Mouse (Mus musculus) liver, embryonic 14.5 days (tissue): ENCODE measurements around the gene Ap1g2. TPM values are rescaled to one million over a fixed set of nuclear protein-coding genes. Genes with fewer than 3 reads are reported as not detected.

Source experiments
- ATAC-seq: fragments of 200-750 bp; cut with Nextera tagmentation; 2 replicates; pipeline ENCODE4 v1.8.0; 2017; ENCODE audit warnings: moderate number of reproducible peaks, mild to moderate bottlenecking, moderate library complexity; ENCODE audit not compliant: insufficient read depth
- DNase-seq, 3 experiments: peaks; one replicate each; pipeline ENCODE4 v3.0.0-alpha.2; 2012 to 2013; ENCODE audit warnings: low read depth in 3 of 3, low spot score in 3 of 3
- H3K27ac ChIP-seq: fragments of 300-500 bp; sonication (generic); 2 replicates; pipeline ENCODE4 v1.5.1; 2014; ENCODE audit warnings: moderate library complexity, mild to moderate bottlenecking, control low read depth, inconsistent platforms
- H3K27me3 ChIP-seq: fragments of 300-500 bp; sonication (generic); 2 replicates; pipeline ENCODE4 v1.6.1; 2014; ENCODE audit warnings: mild to moderate bottlenecking, low read length, moderate library complexity; ENCODE audit not compliant: control insufficient read depth, insufficient read depth
- H3K36me3 ChIP-seq: fragments of 300-500 bp; sonication (generic); replicated peaks from 2 replicates; pipeline ENCODE4 v1.6.1; 2014; ENCODE audit warnings: low read depth; ENCODE audit not compliant: control insufficient read depth, insufficient read depth
- H3K4me1 ChIP-seq, 2 experiments: fragments of 200-500 bp in 1 of 2; fragments of 300-500 bp in 1 of 2; sonication (generic) in 1 of 2; replicated peaks; 2 replicates each; pipeline ENCODE4 v1.6.1; 2012 to 2014; ENCODE audit warnings: antibody characterized with exemption in 1 of 2, inconsistent platforms in 1 of 2, low read length in 1 of 2; ENCODE audit not compliant: control insufficient read depth in 2 of 2, insufficient read depth in 2 of 2
- H3K4me2 ChIP-seq: fragments of 300-500 bp; sonication (generic); 2 replicates; pipeline ENCODE4 v1.6.1; 2014; ENCODE audit warnings: low read depth, mild to moderate bottlenecking, control low read depth, moderate library complexity
- H3K4me3 ChIP-seq, 2 experiments: fragments of 200-500 bp in 1 of 2; fragments of 300-500 bp in 1 of 2; sonication (generic) in 1 of 2; 2 replicates each; pipeline ENCODE4 v1.5.1; 2012 to 2014; ENCODE audit warnings: low read depth in 2 of 2, low read length in 2 of 2, mild to moderate bottlenecking in 2 of 2, control low read depth in 1 of 2, inconsistent platforms in 1 of 2, moderate library complexity in 1 of 2; ENCODE audit not compliant: insufficient read depth in 1 of 2
- H3K9ac ChIP-seq: fragments of 300-500 bp; sonication (generic); replicated peaks from 2 replicates; pipeline ENCODE4 v1.6.1; 2014; ENCODE audit warnings: mild to moderate bottlenecking, control low read depth, moderate library complexity
- H3K9me3 ChIP-seq: fragments of 300-500 bp; sonication (generic); 2 replicates; pipeline ENCODE4 v1.6.1; 2016; ENCODE audit warnings: low read length, mixed read lengths; ENCODE audit not compliant: control insufficient read depth
- CTCF ChIP-seq: IDR thresholded peaks from 2 replicates; pipeline ENCODE4 v1.5.1; 2016; ENCODE audit warnings: antibody characterized with exemption, low read depth, control low read depth
- EP300 ChIP-seq: IDR thresholded peaks from 2 replicates; pipeline ENCODE4 v1.6.1; 2016; ENCODE audit warnings: antibody characterized with exemption, low read depth
- WGBS: fragments of 180-500 bp; shearing (Covaris S2); extraction: QIAGEN DNeasy Blood & Tissue Kit; methylation state at CpG from one replicate; pipeline ENCODE4 v1.1.7; 2014; ENCODE audit not compliant: insufficient replicate concordance; 5-methylcytosine and 5-hydroxymethylcytosine counted together
- polyA plus RNA-seq, 2 experiments: library from polyadenylated mRNA; depleted of rRNA in 1 of 2; stranded (reverse) in 1 of 2; unstranded in 1 of 2; fragments of >200 nt; fragmentation: Nextera tagmentation in 1 of 2; extraction: Ambion mirVana in 1 of 2; gene quantifications; 2 replicates each; pipeline versions ENCODE4 v1.2.1 to v1.2.3; 2012 to 2014

Gene Ap1g2
- polyA plus RNA-seq, 2 experiments, result 13.4 to 21.2 TPM

DNA sequence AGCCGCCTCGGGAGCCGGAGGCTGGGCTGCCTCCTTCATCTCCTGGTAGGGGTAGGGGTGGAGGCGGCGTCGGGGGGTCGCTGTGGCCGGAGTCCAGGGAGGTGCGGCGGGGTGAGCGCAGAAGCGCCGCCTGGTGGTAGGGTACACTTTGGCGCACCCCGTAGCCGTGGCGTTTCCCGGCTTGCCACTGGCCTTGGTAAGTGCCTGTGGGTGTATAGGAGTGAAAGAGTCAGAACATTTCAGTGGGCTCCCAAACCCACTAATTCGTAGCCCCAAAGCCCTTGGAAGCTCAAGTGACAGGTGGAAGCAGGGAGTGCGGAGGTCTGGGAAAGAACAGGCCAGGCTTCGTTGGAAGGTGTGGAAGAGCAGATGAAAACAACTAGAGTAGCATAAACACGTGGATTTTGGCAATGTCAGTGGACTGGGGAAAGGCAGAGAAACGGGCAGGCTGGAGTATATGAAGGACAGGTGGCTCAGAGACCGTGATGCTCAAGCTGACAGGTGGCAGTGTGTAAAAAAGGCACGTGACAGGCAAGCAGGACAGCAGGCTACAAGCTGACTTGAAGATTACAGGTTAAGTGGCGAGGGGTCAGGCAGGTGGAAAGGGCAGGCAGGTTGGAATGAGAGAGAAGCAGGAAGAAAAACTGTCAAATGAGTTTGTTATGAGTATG is 7.7 kb upstream of the Ap1g2 start:
- Histone ChIP-seq H3K4me1 (no peaks in the 10 kb centered on the region), H3K4me3 (no peak overlapping the region), H3K27ac (no peak overlapping the region), H3K9me3 (no peaks in the 10 kb centered on the region), H3K4me2 (no peak overlapping the region), H3K36me3 (no peaks in the 10 kb centered on the region), H3K9ac (no peak overlapping the region), H3K27me3 (peaks cover 64% of the 10 kb centered on the region)
- TF ChIP-seq EP300, result no peak
- TF ChIP-seq CTCF, result peak; percentile 66
- ATAC-seq, result no peak
- WGBS, result 7% methylated on average over 26 of the region's 26 CpGs
- DNase-seq, result no peak

DNA sequence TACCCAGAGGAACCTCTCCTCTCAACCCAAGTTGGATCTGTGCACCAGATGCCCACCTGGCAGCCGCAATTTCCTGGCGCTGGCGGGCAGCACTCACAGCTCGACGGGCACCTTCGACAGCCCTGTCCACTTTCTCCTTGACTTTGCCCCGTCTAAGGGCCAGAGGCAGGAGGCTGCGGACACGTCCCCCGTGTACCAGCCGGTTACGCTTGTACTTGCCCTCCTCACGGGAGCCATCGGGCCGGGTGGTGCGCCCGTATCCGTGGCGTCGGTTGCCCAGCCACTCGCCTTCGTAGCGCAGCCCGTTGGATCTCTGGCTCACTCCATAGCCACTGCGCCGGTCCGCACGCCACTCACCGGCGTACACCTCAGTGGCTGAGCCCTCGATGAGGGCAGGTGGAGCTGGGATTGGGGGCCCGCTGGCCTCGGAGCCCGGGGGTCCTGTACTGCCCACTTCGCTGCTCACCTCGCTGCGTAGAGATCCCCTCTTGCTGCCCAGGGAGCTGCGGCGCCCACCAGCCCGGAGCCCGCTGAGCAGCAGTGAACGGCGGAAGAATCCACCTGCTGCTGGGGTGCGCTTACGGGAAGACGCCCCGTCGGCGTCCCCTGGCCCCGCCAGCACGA is 7.1 kb upstream of the Ap1g2 start:
- Histone ChIP-seq H3K27ac (no peak overlapping the region), H3K9me3 (no peaks in the 10 kb centered on the region), H3K36me3 (no peaks in the 10 kb centered on the region), H3K27me3 (peaks cover 65% of the 10 kb centered on the region), H3K9ac (no peak overlapping the region), H3K4me2 (no peak overlapping the region), H3K4me3 (no peak overlapping the region), H3K4me1 (no peaks in the 10 kb centered on the region)
- DNase-seq (no peak), ATAC-seq (no peak)
- TF ChIP-seq EP300 (no peak), CTCF (no peak)
- 59% methylated on average over 50 of the region's 51 CpGs for WGBS

- Histone ChIP-seq H3K9ac (no peak overlapping the region), H3K36me3 (no peaks in the 10 kb centered on the region), H3K27me3 (peaks cover 56% of the 10 kb centered on the region), H3K4me3 (no peak overlapping the region), H3K27ac (no peak overlapping the region), H3K4me1 (peaks cover 2 to 3% of the 10 kb centered on the region in 2 experiments; a peak in 2 of 4 replicates), H3K4me2 (no peak overlapping the region), H3K9me3 (no peaks in the 10 kb centered on the region)
- TF ChIP-seq EP300 (no peak), CTCF (no peak)
- 44% methylated on average over 2 of the region's 2 CpGs for WGBS
- no peak for ATAC-seq
- DNase-seq, result no peak
These were observed 5.3 kb upstream of the Ap1g2 start for GRCm38 (mm10) chr14:55111720-55112119.

DNA sequence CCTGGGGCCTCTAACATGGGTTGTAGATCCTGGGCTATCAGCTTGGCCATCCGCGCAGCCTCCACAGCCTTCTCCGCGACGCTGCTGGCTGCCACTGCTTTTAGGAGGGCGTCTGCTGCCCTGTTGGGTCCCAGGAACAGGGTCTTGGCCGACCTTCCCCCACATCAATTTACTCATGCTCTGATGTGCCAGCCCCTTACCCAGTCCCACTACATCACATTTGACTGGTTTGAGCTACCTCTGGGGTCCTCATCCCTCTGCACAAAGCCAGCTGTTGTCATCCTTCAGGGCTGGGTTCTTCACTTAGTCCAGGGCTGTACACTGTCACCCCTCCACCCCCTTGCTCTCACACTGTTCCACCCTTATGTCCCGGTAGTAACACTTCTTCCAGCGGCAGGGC is 3.7 kb upstream of the Ap1g2 start:
- H3K27me3 ChIP-seq, result peaks cover 39% of the 10 kb centered on the region
- no peak overlapping the region for H3K4me3 ChIP-seq
- ATAC-seq (no peak), DNase-seq (no peak)
- H3K9ac ChIP-seq, result no peak overlapping the region
- TF ChIP-seq EP300, result no peak
- TF ChIP-seq CTCF, result no peak
- no peaks in the 10 kb centered on the region for H3K9me3 ChIP-seq
- no peak overlapping the region for H3K27ac ChIP-seq
- H3K36me3 ChIP-seq, result no peaks in the 10 kb centered on the region
- H3K4me1 ChIP-seq, result peaks cover 6 to 7% of the 10 kb centered on the region in 2 experiments; a peak in 3 of 4 replicates
- no peak overlapping the region for H3K4me2 ChIP-seq
- WGBS, result 20% methylated on average over 9 of the region's 9 CpGs

DNA sequence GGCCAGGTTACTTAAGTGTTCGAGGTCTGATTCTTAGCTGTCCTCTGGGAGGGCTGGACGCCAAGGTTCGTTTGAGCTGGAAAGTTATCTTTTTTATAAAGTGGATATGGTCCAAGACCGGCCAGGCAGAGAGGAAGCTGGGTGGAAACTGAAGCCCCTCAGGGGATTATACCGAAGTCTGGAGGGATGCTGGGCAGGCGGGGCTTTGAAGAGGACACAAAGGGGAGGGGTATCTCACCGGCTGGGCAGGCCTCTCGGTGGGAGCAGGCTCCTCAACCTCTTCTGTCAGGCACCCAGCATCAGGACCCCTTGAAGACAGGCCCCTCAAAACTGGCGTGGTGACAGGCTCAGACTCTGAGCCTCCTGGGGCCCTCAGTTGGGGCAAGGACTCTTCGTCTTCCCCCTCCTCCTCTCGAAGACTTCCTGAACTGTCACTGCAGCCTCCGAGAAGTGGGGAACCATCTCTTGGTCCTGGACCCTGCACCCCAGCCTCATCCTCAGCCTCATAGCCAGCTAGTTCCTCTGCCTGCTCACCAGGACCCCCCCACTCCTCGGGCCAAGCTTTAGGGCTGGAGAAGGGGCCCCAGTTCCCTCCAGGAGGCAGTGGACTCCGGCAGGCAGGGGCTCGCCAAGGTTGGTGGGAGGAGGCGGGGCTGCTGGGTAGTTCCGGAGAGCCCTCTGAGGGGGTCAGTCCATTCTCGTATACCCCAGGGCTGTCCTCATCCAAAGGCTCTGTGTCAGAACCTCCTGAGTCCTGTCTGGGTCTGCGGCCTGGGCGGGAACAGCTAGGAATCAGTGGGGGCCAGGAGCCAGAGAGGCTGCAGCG is 2.9 kb upstream of the Ap1g2 start:
- Histone ChIP-seq H3K4me1 (peaks cover 6 to 7% of the 10 kb centered on the region in 2 experiments; a peak in 3 of 4 replicates), H3K4me2 (no peak overlapping the region), H3K9ac (no peak overlapping the region), H3K4me3 (no peak overlapping the region), H3K36me3 (no peaks in the 10 kb centered on the region), H3K27me3 (peaks cover 31% of the 10 kb centered on the region), H3K9me3 (no peaks in the 10 kb centered on the region), H3K27ac (no peak overlapping the region)
- WGBS, result 16% methylated on average over 21 of the region's 21 CpGs
- no peak for DNase-seq
- TF ChIP-seq EP300, result no peak
- no peak for TF ChIP-seq CTCF
- ATAC-seq, result no peak
